Mouse (Mus musculus) testis, adult 2 months (tissue): ENCODE data around the gene Prss42.

Source experiments
- CTCF ChIP-seq: fragments of 200-500 bp; IDR thresholded peaks from 2 replicates; pipeline ENCODE4 v1.5.1; 2012; ENCODE audit warnings: low read depth, mild to moderate bottlenecking, inconsistent platforms, low read length, moderate library complexity; ENCODE audit not compliant: control insufficient read depth, insufficient read depth, insufficient replicate concordance
- POLR2A ChIP-seq: fragments of 200-500 bp; IDR thresholded peaks from 2 replicates; pipeline ENCODE4 v1.6.1; 2012; ENCODE audit warnings: low read depth, mild to moderate bottlenecking, inconsistent platforms, low read length, moderate library complexity; ENCODE audit not compliant: control insufficient read depth

DNA sequence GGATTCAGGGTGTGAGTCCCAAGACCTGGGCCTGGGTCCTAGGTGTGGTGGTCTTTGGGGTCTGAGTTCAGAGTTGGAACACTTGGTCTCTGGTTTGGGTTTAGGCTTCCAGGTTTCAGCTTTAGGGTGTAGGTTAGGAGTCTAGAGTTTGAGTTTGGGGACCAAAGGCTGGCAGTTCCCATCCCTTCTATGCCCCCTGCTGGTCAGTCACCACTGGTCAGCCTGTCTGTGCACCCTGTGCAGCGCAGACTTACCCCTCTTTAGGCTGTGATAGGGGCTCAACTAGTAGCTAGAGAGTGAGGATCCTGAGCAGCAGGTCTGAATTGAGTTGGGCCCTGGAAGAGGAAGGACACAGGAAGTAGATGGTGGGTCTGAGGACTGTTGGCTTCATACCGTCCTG is 38.7 kb upstream of the Prss42 start:
- peak; percentile 48; the same call in 1 of the 2 replicates for TF ChIP-seq CTCF
- TF ChIP-seq POLR2A: no peak
